Mouse (Mus musculus) midbrain, embryonic 15.5 days (tissue): Measurements from ENCODE around the gene Klf5. TPM values are rescaled to one million over a fixed set of nuclear protein-coding genes. Genes with fewer than 3 reads are reported as not detected.

Experiments
- ATAC-seq: fragments of 200-750 bp; cut with Nextera tagmentation; replicated peaks from 2 replicates; pipeline ENCODE4 v1.8.0; 2017; ENCODE audit warnings: moderate TSS enrichment
- H3K27ac ChIP-seq: fragments of 300-500 bp; sonication (generic); 2 replicates; pipeline ENCODE4 v1.5.1; 2015; ENCODE audit warnings: mild to moderate bottlenecking, inconsistent platforms
- H3K27me3 ChIP-seq: fragments of 300-500 bp; sonication (generic); replicated peaks from 2 replicates; pipeline ENCODE4 v1.6.1; 2015; ENCODE audit warnings: inconsistent platforms
- H3K36me3 ChIP-seq: fragments of 300-500 bp; sonication (generic); replicated peaks from 2 replicates; pipeline ENCODE4 v1.6.1; 2015; ENCODE audit warnings: inconsistent platforms
- H3K4me1 ChIP-seq: fragments of 300-500 bp; sonication (generic); 2 replicates; pipeline ENCODE4 v1.6.1; 2015; ENCODE audit warnings: inconsistent platforms
- H3K4me2 ChIP-seq: fragments of 300-500 bp; sonication (generic); 2 replicates; pipeline ENCODE4 v1.6.1; 2015; ENCODE audit warnings: inconsistent platforms, mild to moderate bottlenecking, moderate library complexity
- H3K4me3 ChIP-seq: fragments of 300-500 bp; sonication (generic); 2 replicates; pipeline ENCODE4 v1.5.1; 2015; ENCODE audit warnings: mild to moderate bottlenecking, inconsistent platforms
- H3K9ac ChIP-seq: fragments of 300-500 bp; sonication (generic); 2 replicates; pipeline ENCODE4 v1.6.1; 2015; ENCODE audit warnings: mild to moderate bottlenecking, inconsistent platforms
- H3K9me3 ChIP-seq: fragments of 300-500 bp; sonication (generic); 2 replicates; pipeline ENCODE4 v1.6.1; 2016; ENCODE audit warnings: inconsistent platforms
- WGBS: fragments of 180-500 bp; shearing (Covaris S2); methylation state at CpG from one replicate; pipeline ENCODE4 v1.1.7; 2015; ENCODE audit warnings: mixed read lengths; 5-methylcytosine and 5-hydroxymethylcytosine counted together
- polyA plus RNA-seq: library from polyadenylated mRNA; unstranded; fragments of >200 nt; fragmentation: Nextera tagmentation; extraction: Ambion mirVana; gene quantifications from 2 replicates; pipeline ENCODE4 v1.2.1, GENCODE M21; 2015

Klf5 gene
- polyA plus RNA-seq, 1 experiment from 2014 or later, result 5.1 TPM

DNA sequence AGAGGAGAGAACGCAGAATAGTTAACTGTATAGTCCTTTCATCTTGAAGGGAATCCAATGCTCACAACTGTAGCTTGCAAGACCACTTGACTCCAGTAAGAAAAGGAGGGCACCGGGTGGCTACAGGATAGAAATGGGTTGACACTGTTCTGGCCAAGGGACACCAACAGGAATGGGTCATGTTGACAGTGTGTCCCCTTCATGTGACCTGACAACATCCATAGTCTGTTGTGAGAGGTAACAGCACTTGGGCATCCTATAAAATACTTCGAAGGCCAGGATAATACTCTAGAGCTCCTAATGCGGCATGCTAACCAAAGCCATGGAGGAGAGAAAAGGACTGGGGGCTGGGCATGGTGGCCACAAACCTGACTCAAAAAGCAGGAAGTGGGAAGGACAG is 17.8 kb downstream of the Klf5 start:
- ATAC-seq, result no peak
- H3K36me3 ChIP-seq, result no peaks in the 10 kb centered on the region
- no peak overlapping the region for H3K4me3 ChIP-seq
- no peak overlapping the region for H3K27ac ChIP-seq
- no peak overlapping the region for H3K9ac ChIP-seq
- no peak overlapping the region for H3K4me2 ChIP-seq
- H3K9me3 ChIP-seq, result no peaks in the 10 kb centered on the region
- H3K27me3 ChIP-seq, result no peaks in the 10 kb centered on the region
- 94% methylated on average over 4 of the region's 4 CpGs for WGBS
- H3K4me1 ChIP-seq, result no peaks in the 10 kb centered on the region

DNA sequence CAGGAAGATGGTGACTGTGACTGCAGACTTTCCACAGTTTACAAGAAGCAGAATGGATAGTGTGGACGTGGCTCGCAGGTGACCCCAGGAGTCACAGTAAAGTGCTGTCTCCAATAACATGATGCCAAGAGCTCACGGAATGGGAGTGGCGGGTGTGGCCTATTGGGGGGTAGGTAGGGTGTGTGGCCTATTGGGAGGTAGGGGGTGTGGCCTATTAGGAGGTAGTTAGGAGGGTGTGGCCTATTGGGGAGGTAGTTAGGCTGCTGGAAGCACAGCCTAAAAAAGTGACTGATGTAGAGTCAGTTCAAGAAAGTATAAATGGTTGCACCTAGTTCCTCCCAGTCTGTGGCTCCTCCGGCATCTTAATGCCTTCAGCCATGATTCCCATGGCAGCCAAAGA is 22.2 kb downstream of the Klf5 start:
- H3K4me2 ChIP-seq, result no peak overlapping the region
- H3K27me3 ChIP-seq, result no peaks in the 10 kb centered on the region
- no peak for ATAC-seq
- no peaks in the 10 kb centered on the region for H3K4me1 ChIP-seq
- no peaks in the 10 kb centered on the region for H3K36me3 ChIP-seq
- H3K27ac ChIP-seq, result no peak overlapping the region
- no peak overlapping the region for H3K9ac ChIP-seq
- no peaks in the 10 kb centered on the region for H3K9me3 ChIP-seq
- 88% methylated on average over 5 of the region's 5 CpGs for WGBS
- H3K4me3 ChIP-seq, result no peak overlapping the region

DNA sequence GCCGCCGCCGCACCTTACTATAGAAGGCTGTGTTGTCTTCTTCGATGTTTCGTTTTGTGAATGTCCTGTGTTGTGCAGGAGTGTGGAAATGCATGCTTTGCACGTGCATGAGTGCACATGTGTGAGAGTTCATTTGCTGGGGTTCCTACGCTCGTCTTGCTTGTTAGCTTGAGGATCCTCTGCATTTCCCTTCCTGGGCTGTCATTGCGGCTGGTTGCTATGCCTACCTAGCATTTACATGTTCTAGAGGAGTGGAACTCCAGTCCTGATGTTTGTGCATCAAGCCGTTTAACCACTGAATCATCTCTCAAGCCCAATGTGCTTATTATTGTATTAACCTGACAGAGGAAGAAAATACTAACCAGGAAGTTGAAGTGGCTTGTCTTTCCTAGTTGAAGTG is 24.9 kb downstream of the Klf5 start:
- no peaks in the 10 kb centered on the region for H3K9me3 ChIP-seq
- 82% methylated on average over 10 of the region's 10 CpGs for WGBS
- H3K36me3 ChIP-seq, result no peaks in the 10 kb centered on the region
- H3K9ac ChIP-seq, result no peak overlapping the region
- H3K4me3 ChIP-seq, result no peak overlapping the region
- no peak for ATAC-seq
- H3K4me2 ChIP-seq, result no peak overlapping the region
- no peaks in the 10 kb centered on the region for H3K4me1 ChIP-seq
- no peaks in the 10 kb centered on the region for H3K27me3 ChIP-seq
- no peak overlapping the region for H3K27ac ChIP-seq

DNA sequence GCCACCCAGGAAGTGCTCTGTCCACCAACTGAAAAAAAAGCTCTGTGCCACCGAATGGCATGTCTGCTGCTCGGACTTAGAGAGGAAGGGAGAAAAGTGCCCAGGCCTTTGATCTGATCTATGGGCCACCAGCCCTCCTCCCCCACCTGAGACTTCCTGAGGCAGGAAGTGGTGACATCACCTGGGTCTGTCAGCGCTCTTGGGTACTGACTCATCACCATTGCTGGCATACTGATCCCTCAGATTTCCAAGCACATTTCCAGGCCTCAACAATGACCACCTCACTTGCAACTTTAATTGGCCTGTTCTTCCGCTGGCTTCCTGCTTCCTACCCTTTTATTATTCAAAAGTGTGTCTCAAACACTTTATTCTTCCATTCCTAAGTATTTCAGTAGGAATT is 26.0 kb downstream of the Klf5 start:
- H3K27ac ChIP-seq, result no peak overlapping the region
- H3K9ac ChIP-seq, result no peak overlapping the region
- no peak for ATAC-seq
- WGBS, result 85% methylated on average over 4 of the region's 4 CpGs
- H3K27me3 ChIP-seq, result no peaks in the 10 kb centered on the region
- H3K9me3 ChIP-seq, result no peaks in the 10 kb centered on the region
- H3K36me3 ChIP-seq, result no peaks in the 10 kb centered on the region
- H3K4me2 ChIP-seq, result no peak overlapping the region
- H3K4me3 ChIP-seq, result no peak overlapping the region
- H3K4me1 ChIP-seq, result no peaks in the 10 kb centered on the region

DNA sequence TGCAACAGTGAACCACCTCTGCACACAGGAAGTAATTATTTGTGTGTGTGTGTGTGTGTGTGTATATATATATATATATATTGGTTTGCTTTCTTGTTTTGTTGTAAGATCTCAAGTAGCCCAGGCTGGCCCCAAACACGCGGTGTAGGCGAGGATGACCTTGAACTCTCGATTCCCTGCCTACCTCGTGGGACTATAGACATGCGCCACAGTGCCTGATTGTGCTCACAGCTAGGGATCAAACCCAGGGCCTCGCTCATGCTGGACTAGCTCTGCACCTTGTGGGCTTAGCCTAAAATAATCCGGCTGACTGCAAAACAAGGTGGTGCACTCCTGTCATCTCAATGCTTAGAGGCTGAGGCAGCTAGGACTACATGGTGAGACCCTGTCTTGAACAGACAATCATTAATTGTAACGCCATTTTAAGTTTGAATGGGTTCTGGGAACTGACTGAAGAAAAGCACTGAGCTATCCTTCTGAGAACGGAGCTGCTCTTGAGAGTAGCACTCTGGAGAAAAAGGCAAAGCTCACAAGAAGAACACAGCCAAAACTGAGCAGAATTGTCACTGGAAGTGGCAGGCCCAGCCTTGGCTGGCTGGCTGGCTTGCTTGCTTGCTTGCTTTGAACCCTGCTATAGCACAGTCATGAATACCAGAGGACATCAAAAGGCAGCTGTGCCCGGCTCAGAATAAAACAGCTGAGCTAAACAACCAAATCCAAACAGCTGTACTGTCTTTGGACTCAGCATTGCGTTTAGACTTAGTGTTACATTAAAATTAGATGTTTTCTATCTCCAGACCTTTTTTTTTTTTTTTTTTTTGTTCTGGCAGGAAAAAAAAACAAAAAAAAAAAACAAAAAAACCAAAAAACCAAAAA is 27.3 kb downstream of the Klf5 start:
- ATAC-seq, result no peak
- Histone ChIP-seq H3K9ac (no peak overlapping the region), H3K4me1 (no peaks in the 10 kb centered on the region), H3K27me3 (no peaks in the 10 kb centered on the region), H3K9me3 (no peaks in the 10 kb centered on the region), H3K36me3 (no peaks in the 10 kb centered on the region), H3K27ac (no peak overlapping the region), H3K4me2 (no peak overlapping the region), H3K4me3 (no peak overlapping the region)
- WGBS, result 75% methylated on average over 12 of the region's 12 CpGs

DNA sequence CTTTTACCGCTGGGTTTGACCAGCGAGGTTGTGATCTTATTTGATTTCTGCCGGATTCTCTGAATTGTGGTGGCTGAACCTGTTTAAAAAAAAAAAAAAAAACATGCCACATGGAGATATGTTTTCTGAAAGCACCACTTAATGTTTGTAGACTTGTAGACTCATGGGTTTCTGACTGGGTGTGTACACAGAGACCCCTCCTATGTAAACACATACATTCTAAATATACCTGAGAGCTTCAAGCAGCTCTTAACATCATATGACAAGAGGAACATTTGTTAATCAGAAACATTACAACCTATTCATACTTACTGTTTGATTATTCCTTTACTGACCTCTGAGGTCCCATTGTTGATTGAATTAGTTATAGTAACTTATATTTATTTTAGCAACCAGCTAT is 38.1 kb downstream of the Klf5 start:
- ATAC-seq, result no peak

DNA sequence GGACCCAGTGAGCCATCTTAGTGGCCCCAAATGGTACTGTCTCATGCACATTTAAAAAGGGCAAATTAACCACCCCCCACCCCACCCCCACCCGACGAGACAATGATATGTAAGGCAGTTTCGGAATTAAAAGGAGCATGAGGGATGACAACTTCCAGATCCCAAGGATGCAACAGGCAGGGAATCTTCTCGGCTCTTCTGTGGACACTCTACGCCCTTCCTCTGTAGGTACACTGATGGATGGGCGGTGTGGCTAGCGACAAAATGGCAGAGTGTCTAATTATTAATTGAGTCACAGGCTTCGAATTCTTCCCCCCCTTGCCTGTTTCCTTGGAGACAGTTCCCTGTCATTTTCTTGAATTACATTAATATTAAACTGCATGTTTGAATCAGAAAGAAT is 40.5 kb downstream of the Klf5 start:
- Histone ChIP-seq H3K27ac (no peak overlapping the region), H3K9ac (no peak overlapping the region), H3K4me1 (no peaks in the 10 kb centered on the region), H3K9me3 (no peaks in the 10 kb centered on the region), H3K4me2 (no peak overlapping the region), H3K36me3 (no peaks in the 10 kb centered on the region), H3K4me3 (no peak overlapping the region), H3K27me3 (no peaks in the 10 kb centered on the region)
- ATAC-seq, result no peak
- 64% methylated on average over 8 of the region's 8 CpGs for WGBS

More for the DNA sequence above, 38.1 kb downstream of the Klf5 start:
- Histone ChIP-seq H3K27me3 (no peaks in the 10 kb centered on the region), H3K27ac (no peak overlapping the region), H3K9ac (no peak overlapping the region), H3K36me3 (no peaks in the 10 kb centered on the region), H3K4me1 (no peaks in the 10 kb centered on the region), H3K9me3 (no peaks in the 10 kb centered on the region), H3K4me3 (no peak overlapping the region), H3K4me2 (no peak overlapping the region)
- WGBS, result 90% methylated on average over 3 of the region's 3 CpGs

DNA sequence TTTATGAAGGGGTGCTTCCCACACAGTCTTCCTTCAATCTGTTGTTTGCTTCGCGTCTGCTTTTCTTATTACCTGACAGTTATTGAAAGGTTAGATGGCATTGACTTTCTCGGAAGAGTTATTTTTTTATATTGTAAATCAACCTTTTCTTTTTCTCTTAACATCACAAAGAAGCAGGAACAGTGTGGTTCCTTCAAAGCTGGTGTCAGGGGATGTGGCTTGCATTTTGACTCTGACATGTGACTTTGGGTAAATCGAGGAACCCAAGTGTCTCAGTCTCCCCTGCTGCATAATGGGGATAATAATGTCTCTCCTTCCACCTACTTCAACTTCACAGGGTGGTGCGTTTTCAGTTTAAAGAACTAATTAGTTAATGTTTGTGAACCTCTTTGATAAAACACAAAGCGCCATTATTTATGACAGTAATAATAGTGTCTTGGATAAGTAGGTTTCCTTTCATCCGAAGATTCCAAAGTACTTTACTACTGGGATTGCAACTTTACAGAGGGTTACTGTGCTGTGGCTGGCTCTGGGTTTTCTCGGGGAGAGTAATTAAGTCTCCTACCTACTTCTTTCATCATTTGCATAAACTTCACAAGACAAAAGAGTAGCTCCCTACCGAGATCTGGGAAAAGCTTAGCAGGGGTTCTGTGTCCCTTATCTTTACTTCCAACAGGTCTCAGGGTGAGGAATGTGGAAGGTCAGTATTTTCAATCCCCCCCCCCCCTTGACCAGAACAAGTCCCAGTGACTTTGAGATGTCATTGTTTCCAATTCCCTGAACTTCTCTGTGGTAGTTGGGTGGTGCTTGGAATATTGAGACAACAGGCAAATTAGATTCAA is 41.4 kb downstream of the Klf5 start:
- WGBS, result 19% methylated on average over 9 of the region's 9 CpGs
- H3K4me1 ChIP-seq, result no peaks in the 10 kb centered on the region
- no peak overlapping the region for H3K4me2 ChIP-seq
- no peak overlapping the region for H3K4me3 ChIP-seq
- H3K9ac ChIP-seq, result no peak overlapping the region
- no peaks in the 10 kb centered on the region for H3K27me3 ChIP-seq
- no peaks in the 10 kb centered on the region for H3K9me3 ChIP-seq
- no peaks in the 10 kb centered on the region for H3K36me3 ChIP-seq
- no peak for ATAC-seq
- H3K27ac ChIP-seq, result no peak overlapping the region

DNA sequence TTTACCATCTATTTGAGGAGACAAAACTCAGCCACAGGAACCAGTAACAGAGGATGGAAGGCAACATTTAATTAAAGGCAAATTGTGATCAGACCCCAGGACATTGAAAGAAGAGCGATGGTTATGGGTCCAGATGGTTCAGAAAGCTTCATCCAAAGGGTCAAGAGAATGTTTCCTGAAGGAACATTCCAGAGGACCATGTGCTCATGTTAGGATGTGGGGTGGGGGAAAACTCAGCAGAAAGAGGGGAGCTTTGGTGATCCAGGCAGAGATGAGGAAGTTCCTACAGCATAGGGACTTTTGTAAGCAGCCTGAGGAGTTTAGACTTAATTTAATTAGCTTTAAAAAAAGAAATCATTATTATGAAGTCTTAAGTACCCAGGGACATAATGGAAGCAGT is 42.2 kb downstream of the Klf5 start:
- no peak overlapping the region for H3K27ac ChIP-seq
- no peaks in the 10 kb centered on the region for H3K4me1 ChIP-seq
- no peak overlapping the region for H3K9ac ChIP-seq
- no peaks in the 10 kb centered on the region for H3K9me3 ChIP-seq
- H3K36me3 ChIP-seq, result no peaks in the 10 kb centered on the region
- H3K27me3 ChIP-seq, result no peaks in the 10 kb centered on the region
- WGBS, result 77% methylated on average over 1 of the region's 1 CpGs
- H3K4me3 ChIP-seq, result no peak overlapping the region
- no peak for ATAC-seq
- H3K4me2 ChIP-seq, result no peak overlapping the region

DNA sequence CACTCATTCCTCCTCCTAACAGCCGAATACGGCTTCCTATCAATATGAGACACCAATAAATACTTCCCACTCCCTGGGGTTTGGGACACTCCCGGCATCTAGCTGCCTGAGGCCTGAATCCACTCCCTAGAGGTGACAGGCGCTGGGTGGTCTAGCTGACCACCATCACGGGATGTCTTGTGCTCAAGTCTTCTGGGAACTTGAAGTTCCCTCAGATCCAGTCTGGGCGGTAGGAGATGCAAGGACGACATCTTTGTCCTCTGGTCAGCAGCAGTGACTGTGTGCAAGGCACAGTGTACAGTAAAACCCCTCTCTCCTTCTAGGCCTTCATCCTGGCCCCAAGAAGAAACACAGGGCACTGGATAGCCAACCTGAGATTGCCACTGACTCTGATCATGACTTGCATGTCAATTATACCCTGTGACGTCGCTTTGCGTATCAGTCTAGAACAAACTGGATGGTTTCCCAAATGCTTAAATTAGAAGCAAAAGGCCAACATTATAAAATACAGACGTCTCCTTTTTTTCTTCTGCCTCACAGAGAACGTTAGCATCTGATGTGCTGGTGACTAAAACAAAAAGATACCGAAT is 49.8 kb downstream of the Klf5 start:
- no peak for ATAC-seq
- Histone ChIP-seq H3K9me3 (no peaks in the 10 kb centered on the region), H3K27me3 (no peaks in the 10 kb centered on the region), H3K9ac (no peak overlapping the region), H3K4me1 (0 out of 2 replicates have a peak, but pooled peaks cover 7% of the 10 kb centered on the region), H3K4me3 (no peak overlapping the region), H3K36me3 (no peaks in the 10 kb centered on the region), H3K27ac (no peak overlapping the region), H3K4me2 (no peak overlapping the region)
- 66% methylated on average over 13 of the region's 13 CpGs for WGBS

DNA sequence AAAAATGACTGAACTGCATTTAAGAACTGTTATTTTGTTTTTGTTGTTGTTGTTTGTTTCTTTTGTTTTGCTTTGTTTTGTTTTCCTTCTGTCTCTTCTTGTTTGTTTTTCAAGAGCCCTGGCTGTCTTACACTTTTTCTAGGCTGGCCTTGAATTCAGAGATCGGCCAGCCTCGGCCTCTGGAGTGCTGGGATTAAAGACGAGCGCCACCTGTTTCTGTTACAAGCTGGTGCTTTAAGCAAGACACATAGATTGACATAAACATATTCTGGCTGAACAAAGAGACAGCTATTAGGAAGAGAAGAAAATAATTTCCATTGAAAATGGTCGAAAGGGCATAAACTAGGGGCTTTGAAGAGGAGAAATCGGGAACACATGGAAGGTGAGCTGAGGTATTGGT is 51.1 kb downstream of the Klf5 start:
- Histone ChIP-seq H3K4me3 (no peak overlapping the region), H3K4me1 (0 out of 2 replicates have a peak, but pooled peaks cover 7% of the 10 kb centered on the region), H3K4me2 (no peak overlapping the region), H3K27ac (no peak overlapping the region), H3K9ac (no peak overlapping the region), H3K27me3 (no peaks in the 10 kb centered on the region), H3K36me3 (no peaks in the 10 kb centered on the region), H3K9me3 (no peaks in the 10 kb centered on the region)
- ATAC-seq, result no peak
- 68% methylated on average over 6 of the region's 6 CpGs for WGBS

DNA sequence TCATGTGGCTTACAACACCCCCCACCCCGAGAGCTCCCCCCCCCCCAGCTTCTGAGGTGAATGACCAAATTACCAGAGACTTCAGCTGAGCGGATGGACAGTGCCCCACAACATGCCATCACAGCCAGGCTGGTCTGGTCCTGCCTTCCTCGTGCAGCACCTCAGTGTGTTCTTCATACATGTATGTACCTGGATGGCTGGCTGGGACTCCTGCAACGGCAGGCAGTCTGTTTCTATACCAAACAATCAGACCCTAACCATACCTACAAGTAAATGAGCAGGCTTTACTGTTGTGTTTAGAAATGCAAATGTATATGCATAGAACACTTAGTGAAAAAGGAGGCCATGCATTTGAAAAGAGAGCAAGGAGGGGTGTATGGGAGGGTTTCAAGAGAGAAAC is 54.5 kb downstream of the Klf5 start:
- H3K36me3 ChIP-seq, result no peaks in the 10 kb centered on the region
- ATAC-seq, result no peak
- no peak overlapping the region for H3K9ac ChIP-seq
- no peak overlapping the region for H3K4me2 ChIP-seq
- H3K27me3 ChIP-seq, result no peaks in the 10 kb centered on the region
- H3K27ac ChIP-seq, result no peak overlapping the region
- no peak overlapping the region for H3K4me3 ChIP-seq
- 0 out of 2 replicates have a peak, but pooled peaks cover 7% of the 10 kb centered on the region for H3K4me1 ChIP-seq
- WGBS, result 61% methylated on average over 4 of the region's 4 CpGs
- no peaks in the 10 kb centered on the region for H3K9me3 ChIP-seq
